Mouse (Mus musculus) T-helper 2 cell (primary cell): ENCODE data around the gene Creg1.

Experiments
- in situ Hi-C: fragments of 300-600 bp; cut with MboI, MseI; formaldehyde crosslinking; loops from one replicate; pipeline ENCODE4 v1.15.1; 2025; ENCODE audit warnings: high pct_unique_total_duplicates

Creg1 gene

GRCm38 (mm10) chr1:165751142-165751541 is 12.4 kb upstream of the Creg1 start:
- in situ Hi-C loops: loop anchor here (25.0 kb wide), 1 partner anchor 1236 kb away; no protein-coding TSS in a partner anchor

DNA sequence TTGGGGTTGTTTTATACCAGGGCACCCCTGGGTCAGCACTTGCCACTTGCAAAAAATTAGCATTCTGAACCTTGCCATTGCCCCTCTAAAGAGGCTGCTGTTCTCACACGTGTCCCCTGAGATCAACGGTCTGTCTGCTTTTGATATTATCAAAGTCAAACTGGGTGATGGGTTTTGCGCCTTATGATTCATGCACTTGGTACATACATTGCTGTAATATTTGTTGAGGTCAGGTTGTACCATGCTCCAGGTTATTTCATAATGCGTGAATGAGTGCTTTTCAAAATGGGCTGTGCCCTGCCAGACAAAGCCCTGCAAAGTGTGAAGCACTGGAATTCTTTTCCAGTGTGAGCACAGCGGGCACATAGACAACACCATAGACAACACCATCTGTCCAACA is 11.7 kb upstream of the Creg1 start:
- in situ Hi-C loops: loop anchor here (25.0 kb wide), 1 partner anchor 1235 kb away; no protein-coding TSS in a partner anchor

GRCm38 (mm10) chr1:165754205-165754604 is 9.3 kb upstream of the Creg1 start:
- in situ Hi-C loops: loop anchor here (25.0 kb wide), 1 partner anchor 1233 kb away; no protein-coding TSS in a partner anchor

DNA sequence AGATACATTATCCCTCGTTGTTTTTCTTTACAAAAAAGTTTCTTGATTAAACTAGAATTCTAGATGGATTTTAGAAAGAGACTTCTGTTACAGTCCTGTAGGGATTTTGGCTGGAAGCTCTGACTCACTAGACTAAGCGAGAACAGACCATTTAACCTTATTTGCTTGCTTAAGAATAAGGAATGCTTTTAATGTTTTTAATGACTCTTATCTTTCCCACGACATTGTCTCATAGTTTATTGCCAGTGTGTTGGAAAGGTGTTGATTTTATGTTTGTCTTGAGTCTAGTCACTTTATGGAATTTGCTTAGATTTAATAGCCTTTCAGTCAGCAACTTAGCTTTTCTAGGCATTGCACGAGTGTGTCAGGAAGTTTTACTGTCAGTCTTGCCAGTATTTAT is 8.4 kb upstream of the Creg1 start:
- in situ Hi-C loops: loop anchor here (25.0 kb wide), 1 partner anchor 1232 kb away; no protein-coding TSS in a partner anchor

DNA sequence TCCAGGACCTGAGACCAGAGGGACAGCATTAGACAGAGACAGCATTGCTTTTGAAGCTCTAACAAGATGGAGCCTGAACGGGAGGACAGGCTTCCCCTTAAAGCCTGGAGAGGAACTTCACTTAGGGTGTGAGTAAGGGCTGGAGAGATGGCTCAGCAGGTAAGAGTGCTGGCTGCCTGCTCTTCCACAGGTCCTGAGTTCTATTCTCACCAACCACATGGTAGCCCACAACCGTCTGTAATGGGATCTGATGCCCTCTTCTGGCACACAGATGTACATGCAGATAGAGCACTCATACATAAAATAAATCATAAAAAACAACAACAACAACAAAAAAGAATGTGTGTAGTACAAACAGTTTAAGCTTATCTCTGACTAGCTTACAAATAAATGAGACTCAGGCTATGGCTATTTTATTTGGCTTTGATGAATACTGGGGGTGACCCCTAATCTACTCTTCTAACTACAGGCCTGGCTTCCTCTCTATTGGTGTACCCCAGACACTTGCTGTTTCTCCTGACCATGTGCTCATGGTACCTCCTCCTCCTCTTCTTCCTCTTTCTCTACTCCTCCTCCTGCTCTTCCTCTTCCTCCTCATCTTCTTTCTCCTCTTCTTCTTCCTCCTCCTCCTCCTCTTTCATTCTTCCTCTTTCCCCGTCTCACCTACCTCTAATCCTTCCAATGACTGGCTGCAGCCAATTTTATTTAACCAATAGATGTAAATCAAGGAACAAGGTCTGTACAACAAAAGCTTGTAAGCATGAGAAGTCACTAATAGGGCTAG is 1.8 kb upstream of the Creg1 start:
- in situ Hi-C loops: loop anchor here (10.0 to 25.0 kb wide), 2 partner anchors 613 to 1226 kb away; partner anchors contain the start of gene Tada1

GRCm38 (mm10) chr1:165762498-165762897 is 1.0 kb upstream of the Creg1 start:
- in situ Hi-C loops: loop anchor here (10.0 to 25.0 kb wide), 2 partner anchors 612 to 1225 kb away; partner anchors contain the start of gene Tada1

GRCm38 (mm10) chr1:165762914-165763634 is 472 bp upstream of the Creg1 start:
- in situ Hi-C loops: loop anchor here (10.0 to 25.0 kb wide), 2 partner anchors 612 to 1224 kb away; partner anchors contain the start of gene Tada1

GRCm38 (mm10) chr1:165764571-165764970 is 1.0 kb downstream of the Creg1 start:
- in situ Hi-C loops: loop anchor here (10.0 to 25.0 kb wide), 2 partner anchors 610 to 1223 kb away; partner anchors contain the start of gene Tada1

- in situ Hi-C loops: loop anchor here (10.0 to 25.0 kb wide), 2 partner anchors 610 to 1222 kb away; partner anchors contain the start of gene Tada1
Measured at GRCm38 (mm10) chr1:165765041-165765440, 1.5 kb downstream of the Creg1 start.

GRCm38 (mm10) chr1:165765651-165766294 is 2.2 kb downstream of the Creg1 start:
- in situ Hi-C loops: loop anchor here (10.0 to 25.0 kb wide), 2 partner anchors 609 to 1222 kb away; partner anchors contain the start of gene Tada1

GRCm38 (mm10) chr1:165766295-165766890 is 2.8 kb downstream of the Creg1 start:
- in situ Hi-C loops: loop anchor here (10.0 to 25.0 kb wide), 2 partner anchors 608 to 1221 kb away; partner anchors contain the start of gene Tada1

DNA sequence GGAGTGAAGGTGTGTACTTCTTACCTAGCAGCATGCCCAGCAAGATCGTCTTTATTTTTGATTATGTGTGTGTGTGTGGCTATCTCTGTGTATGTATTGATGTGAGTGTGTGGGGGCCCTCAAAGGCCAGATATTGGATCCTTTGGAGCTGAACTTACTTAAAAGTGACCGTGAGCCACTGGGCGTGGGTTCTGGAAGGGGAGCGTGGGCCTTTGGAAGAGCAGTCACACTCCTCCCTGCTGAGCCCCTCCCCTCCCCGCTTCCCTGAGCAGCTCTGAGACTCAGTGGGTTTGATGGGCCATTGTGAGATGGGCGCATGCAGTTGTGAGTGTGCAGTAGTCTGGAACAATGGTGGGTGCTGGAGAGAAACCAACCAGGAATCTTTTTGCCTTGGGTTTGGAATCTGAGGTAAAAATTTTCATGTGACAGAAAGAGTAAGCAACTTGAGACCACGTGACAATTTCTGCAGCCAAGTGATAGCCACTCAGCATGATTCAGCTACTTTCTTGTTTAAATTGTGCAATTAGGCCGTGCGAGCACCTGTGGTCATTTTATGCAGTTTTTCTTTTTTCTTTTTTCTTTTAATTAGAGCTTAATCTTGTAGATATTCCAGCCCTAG is 5.5 kb downstream of the Creg1 start:
- in situ Hi-C loops: loop anchor here (10.0 to 25.0 kb wide), 2 partner anchors 606 to 1218 kb away; partner anchors contain the start of gene Tada1

DNA sequence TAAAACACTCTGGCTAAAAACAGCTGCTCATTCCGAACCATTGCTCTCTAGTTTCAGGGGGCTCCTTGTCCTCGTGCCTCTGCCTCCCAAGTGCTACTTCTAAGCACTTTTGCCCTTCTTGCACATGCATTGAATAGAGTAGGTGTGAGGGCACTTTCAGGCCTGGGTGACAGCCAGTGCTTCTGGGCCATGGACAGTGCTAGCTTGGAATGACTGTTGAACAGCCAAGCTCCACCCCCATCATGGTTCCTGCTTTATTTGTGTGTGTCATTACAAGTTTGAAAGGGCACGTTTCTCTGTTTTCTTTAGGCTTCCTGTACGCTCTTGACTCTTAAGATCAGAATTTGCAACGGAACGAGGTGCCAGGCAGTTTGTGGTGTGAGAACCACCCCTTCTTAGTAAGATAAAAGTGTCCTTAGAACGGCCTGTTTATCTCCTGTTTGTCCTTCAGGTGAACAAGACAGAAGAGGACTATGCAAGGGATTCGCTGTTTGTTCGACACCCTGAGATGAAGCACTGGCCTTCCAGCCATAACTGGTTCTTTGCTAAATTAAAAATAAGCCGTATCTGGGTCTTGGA is 6.7 kb downstream of the Creg1 start:
- in situ Hi-C loops: loop anchor here (10.0 to 25.0 kb wide), 2 partner anchors 205 to 1217 kb away; no protein-coding TSS in a partner anchor

GRCm38 (mm10) chr1:165771491-165771897 is 7.9 kb downstream of the Creg1 start:
- in situ Hi-C loops: loop anchor here (10.0 to 25.0 kb wide), 2 partner anchors 203 to 1216 kb away; no protein-coding TSS in a partner anchor

DNA sequence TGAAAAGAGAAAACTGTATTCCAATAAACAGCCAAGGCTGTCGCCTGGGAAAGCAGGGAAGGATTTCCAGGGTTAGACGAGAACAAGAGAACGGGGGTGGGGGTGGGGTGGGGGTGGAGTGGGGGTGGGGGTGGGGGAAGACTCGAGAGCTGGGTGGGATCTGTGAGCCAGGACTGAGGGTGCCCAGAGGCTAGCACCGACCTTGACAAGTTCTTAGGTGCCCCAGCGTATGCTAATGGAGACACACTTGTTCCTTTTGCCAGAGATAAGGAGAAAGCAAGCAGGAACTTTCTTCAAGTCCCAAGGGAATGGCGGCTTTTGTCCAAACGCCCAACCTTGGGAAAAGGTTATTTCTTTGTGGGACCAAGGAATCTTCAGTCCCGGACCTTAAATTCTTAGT is 8.5 kb downstream of the Creg1 start:
- in situ Hi-C loops: loop anchor here (10.0 to 25.0 kb wide), 2 partner anchors 203 to 1215 kb away; no protein-coding TSS in a partner anchor

DNA sequence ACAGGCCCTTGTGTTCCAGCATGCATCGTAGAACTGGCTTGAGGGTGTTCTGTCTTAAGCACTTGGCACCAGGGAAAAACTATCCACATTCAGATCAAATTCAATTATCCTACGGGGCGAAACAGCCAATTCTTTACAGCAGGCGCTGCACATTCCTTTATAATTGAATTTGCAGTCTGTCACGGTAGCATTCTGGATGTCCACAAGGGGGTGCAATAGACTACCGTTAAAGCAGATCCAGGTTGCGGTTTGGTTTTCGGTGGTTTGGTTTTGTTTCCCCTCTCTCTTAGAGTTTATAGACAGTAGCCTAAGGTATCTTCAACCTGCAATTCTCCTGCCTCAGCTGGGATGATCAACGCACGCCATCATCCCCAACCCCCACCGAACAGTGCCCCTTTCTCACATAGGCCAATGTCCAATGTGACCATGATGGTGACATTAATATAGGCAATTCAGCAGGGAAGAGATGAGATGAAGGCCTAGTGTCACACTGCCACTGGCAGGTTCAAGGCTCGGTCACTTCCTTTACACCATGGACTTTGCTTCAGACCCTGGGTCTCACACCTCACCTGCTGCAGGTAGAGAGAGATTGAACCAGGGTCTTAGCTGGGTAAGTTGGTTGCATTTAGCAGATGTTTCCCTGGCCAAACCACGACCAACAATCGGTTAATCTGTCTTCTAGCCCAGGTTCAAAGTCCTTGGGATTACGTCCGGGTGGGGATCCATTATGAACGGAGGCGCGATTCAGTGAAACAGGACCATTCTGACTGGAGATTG is 12.2 kb downstream of the Creg1 start:
- in situ Hi-C loops: loop anchor here (5.0 to 10.0 kb wide), 2 partner anchors 199 to 377 kb away; no protein-coding TSS in a partner anchor

- in situ Hi-C loops: loop anchor here (5.0 to 10.0 kb wide), 3 partner anchors 75 to 372 kb away; no protein-coding TSS in a partner anchor
Measured at GRCm38 (mm10) chr1:165779954-165780585, 16.5 kb downstream of the Creg1 start.

- in situ Hi-C loops: loop anchor here (10.0 kb wide), 1 partner anchor 74 kb away; no protein-coding TSS in a partner anchor
Measured at GRCm38 (mm10) chr1:165780586-165781111, 17.1 kb downstream of the Creg1 start.
